Mouse (Mus musculus) NIH3T3 (cell line): ENCODE data around the gene Nmral1.
"Not testable (repeated sequence)": the region's sequence is repeated elsewhere in the genome, so short reads cannot be mapped to it uniquely, and the experiment has no call there.

Source experiments
- DNase-seq: peaks from one replicate; pipeline ENCODE4 v3.0.0-alpha.2; 2012; ENCODE audit warnings: low read depth

The Nmral1 gene

GRCm38 (mm10) chr16:4717866-4718265, 1.3 kb downstream of the Nmral1 start:
- no peak for DNase-seq

GRCm38 (mm10) chr16:4713861-4714710, 5.1 kb downstream of the Nmral1 start:
- no peak for DNase-seq

GRCm38 (mm10) chr16:4711173-4711572, 8.0 kb downstream of the Nmral1 start:
- DNase-seq = no peak

- no peak for DNase-seq
Measured at GRCm38 (mm10) chr16:4705541-4705940, 13.6 kb downstream of the Nmral1 start.

- no peak for DNase-seq
Measured at GRCm38 (mm10) chr16:4702646-4703045, 16.5 kb downstream of the Nmral1 start.

GRCm38 (mm10) chr16:4701211-4701610, 17.9 kb downstream of the Nmral1 start:
- no peak for DNase-seq

- peak; percentile 59 for DNase-seq
Measured at GRCm38 (mm10) chr16:4689371-4689770, 29.8 kb downstream of the Nmral1 start.

GRCm38 (mm10) chr16:4684457-4684791, 34.7 kb downstream of the Nmral1 start:
- DNase-seq = no peak

- DNase-seq = peak; percentile 98
Measured at GRCm38 (mm10) chr16:4683581-4684456, 35.3 kb downstream of the Nmral1 start.

GRCm38 (mm10) chr16:4683193-4683580, 36.0 kb downstream of the Nmral1 start:
- DNase-seq = peak; percentile 79

GRCm38 (mm10) chr16:4682628-4683179, 36.5 kb downstream of the Nmral1 start:
- DNase-seq = no peak

- DNase-seq = not testable (repeated sequence)
Measured at GRCm38 (mm10) chr16:4680922-4681455, 38.2 kb downstream of the Nmral1 start.

- peak; percentile 91 for DNase-seq
Measured at GRCm38 (mm10) chr16:4679121-4680018, 39.8 kb downstream of the Nmral1 start, which contains the start of gene Coro7. Coro7 (minus strand) TSS chr16:4679777.

GRCm38 (mm10) chr16:4678080-4678479, 41.1 kb downstream of the Nmral1 start:
- DNase-seq = no peak

- DNase-seq = no peak
Measured at GRCm38 (mm10) chr16:4676836-4677235, 42.3 kb downstream of the Nmral1 start.

- DNase-seq = no peak
Measured at GRCm38 (mm10) chr16:4674091-4674490, 45.1 kb downstream of the Nmral1 start.

GRCm38 (mm10) chr16:4670317-4670716, 48.8 kb downstream of the Nmral1 start:
- no peak for DNase-seq

GRCm38 (mm10) chr16:4667190-4667808, 51.9 kb downstream of the Nmral1 start:
- DNase-seq = peak; percentile 98

- no peak for DNase-seq
Measured at GRCm38 (mm10) chr16:4665726-4666125, 53.4 kb downstream of the Nmral1 start.

GRCm38 (mm10) chr16:4663806-4664205, 55.4 kb downstream of the Nmral1 start:
- no peak for DNase-seq

- DNase-seq = no peak
Measured at GRCm38 (mm10) chr16:4661605-4662004, 57.6 kb downstream of the Nmral1 start.
